Mouse (Mus musculus): ENCODE results near the gene Gm867.

GRCm38 (mm10) chr10:75973846-75974245 lies 33.4 kb upstream of the Gm867 start:
- TF ChIP-seq CTCF (IDR thresholded peaks at IDR 0.05 in 2 of 3, conservative IDR thresholded peaks at IDR 0.05 in 1 of 3; ENCODE audit: control insufficient read depth in 1 of 3, insufficient read depth in 1 of 3, low read depth in 2 of 3, low read length in 3 of 3, poor library complexity in 1 of 3, severe bottlenecking in 1 of 3) (no peak), CHD2 (IDR thresholded peaks at IDR 0.05; ENCODE audit: low read length) (no peak), GABPA (IDR thresholded peaks at IDR 0.05; ENCODE audit: low read depth, low read length) (no peak), BHLHE40 (IDR thresholded peaks at IDR 0.05; ENCODE audit: borderline replicate concordance, low read depth, low read length) (no peak), POLR2A (IDR thresholded peaks at IDR 0.05; ENCODE audit: control insufficient read depth in 1 of 2, insufficient read depth in 1 of 2, low read depth in 1 of 2, low read length in 2 of 2, poor library complexity in 1 of 2) (no peak), POLR2AphosphoS5 (IDR thresholded peaks at IDR 0.05; ENCODE audit: borderline replicate concordance, low read depth, low read length) (no peak), MYC (IDR thresholded peaks at IDR 0.05; ENCODE audit: low read depth, low read length) (no peak), MAFK (IDR thresholded peaks at IDR 0.05; ENCODE audit: borderline replicate concordance, low read depth, low read length) (no peak), RCOR1 (IDR thresholded peaks at IDR 0.05; ENCODE audit: low read depth, low read length) (no peak), EP300 (IDR thresholded peaks at IDR 0.05; ENCODE audit: low read depth in 1 of 2, low read length in 2 of 2) (no peak), GATA1 (IDR thresholded peaks at IDR 0.05; ENCODE audit: low read depth, low read length) (no peak), MXI1 (IDR thresholded peaks at IDR 0.05; ENCODE audit: low read depth, low read length) (no peak), ZNF384 (IDR thresholded peaks at IDR 0.05; ENCODE audit: low read depth, low read length) (no peak)

Data from MEL (cell line).